Mouse (Mus musculus) intestine, embryonic 16.5 days (tissue): ENCODE measurements around the gene Lysmd1. TPM values are rescaled to one million over a fixed set of nuclear protein-coding genes. Genes with fewer than 3 reads are reported as not detected.
A peak's percentile ranks its signal among the peaks of the same experiment; 100 is the strongest.
"Not testable (repeated sequence)": the region's sequence is repeated elsewhere in the genome, so short reads cannot be mapped to it uniquely, and the experiment has no call there.

ENCODE experiments used
- ATAC-seq: fragments of 200-750 bp; cut with Nextera tagmentation; 2 replicates; pipeline ENCODE4 v1.8.0; 2017; ENCODE audit warnings: moderate TSS enrichment, moderate library complexity
- H3K27ac ChIP-seq: fragments of 300-500 bp; sonication (generic); 2 replicates; pipeline ENCODE4 v1.5.1; 2014; ENCODE audit warnings: mild to moderate bottlenecking, low read length
- H3K27me3 ChIP-seq: fragments of 300-500 bp; sonication (generic); replicated peaks from 2 replicates; pipeline ENCODE4 v1.6.1; 2014; ENCODE audit warnings: low read length, control low read depth, mixed read lengths; ENCODE audit not compliant: control insufficient read depth, insufficient read depth
- H3K36me3 ChIP-seq: fragments of 300-500 bp; sonication (generic); 2 replicates; pipeline ENCODE4 v1.6.1; 2014; ENCODE audit warnings: low read length, control low read depth; ENCODE audit not compliant: control insufficient read depth, insufficient read depth
- H3K4me1 ChIP-seq: fragments of 300-500 bp; sonication (generic); 2 replicates; pipeline ENCODE4 v1.6.1; 2014; ENCODE audit warnings: low read length, control low read depth, mixed read lengths; ENCODE audit not compliant: control insufficient read depth, insufficient read depth
- H3K4me2 ChIP-seq: fragments of 300-500 bp; sonication (generic); 2 replicates; pipeline ENCODE4 v1.6.1; 2014; ENCODE audit warnings: low read depth, low read length, control low read depth
- H3K4me3 ChIP-seq: fragments of 300-500 bp; sonication (generic); 2 replicates; pipeline ENCODE4 v1.5.1; 2014; ENCODE audit warnings: mild to moderate bottlenecking, low read length
- H3K9ac ChIP-seq: fragments of 300-500 bp; sonication (generic); 2 replicates; pipeline ENCODE4 v1.6.1; 2014; ENCODE audit warnings: low read depth, low read length
- H3K9me3 ChIP-seq: fragments of 300-500 bp; sonication (generic); 2 replicates; pipeline ENCODE4 v1.6.1; 2016; ENCODE audit warnings: low read length, control low read depth; ENCODE audit not compliant: control insufficient read depth
- WGBS: fragments of 180-500 bp; shearing (Covaris S2); extraction: QIAGEN DNeasy Blood & Tissue Kit; methylation state at CpG from one replicate; pipeline ENCODE4 v1.1.7; 2014; 5-methylcytosine and 5-hydroxymethylcytosine counted together
- polyA plus RNA-seq: library from polyadenylated mRNA; unstranded; fragments of >200 nt; fragmentation: Nextera tagmentation; extraction: Ambion mirVana; gene quantifications from 2 replicates; pipeline ENCODE4 v1.2.1, GENCODE M21; 2015

Lysmd1 gene
- polyA plus RNA-seq, 1 experiment from 2014 or later, result 11.0 TPM

GRCm38 (mm10) chr3:95133176-95133575, 712 bp upstream of the Lysmd1 start:
- H3K9ac ChIP-seq, result peak overlapping the region; percentile 78
- H3K36me3 ChIP-seq, result 0 out of 2 replicates have a peak, but pooled peaks cover 4% of the 10 kb centered on the region
- H3K9me3 ChIP-seq, result no peaks in the 10 kb centered on the region
- H3K27me3 ChIP-seq, result no peaks in the 10 kb centered on the region
- peak overlapping the region; percentile 78 for H3K4me3 ChIP-seq
- H3K4me1 ChIP-seq, result peaks cover 10% of the 10 kb centered on the region
- ATAC-seq, result peak; percentile 9; the same call in 1 of the 2 replicates
- 53% methylated on average over 11 of the region's 11 CpGs for WGBS
- H3K4me2 ChIP-seq, result peak overlapping the region; percentile 93
- H3K27ac ChIP-seq, result 0 out of 2 replicates have a peak overlapping the region, but pooled peaks have one; percentile 49

GRCm38 (mm10) chr3:95134133-95134532, 245 bp downstream of the Lysmd1 start:
- not testable (repeated sequence) for H3K27ac ChIP-seq, H3K36me3 ChIP-seq, H3K27me3 ChIP-seq, H3K9me3 ChIP-seq, H3K9ac ChIP-seq, H3K4me2 ChIP-seq
- H3K4me3 ChIP-seq, result peak overlapping the region; percentile 78; the same call in 1 of the 2 replicates
- no CpG with 5 or more reads among the region's 12 CpGs for WGBS
- ATAC-seq, result peak; percentile 45
- peaks cover 10% of the 10 kb centered on the region for H3K4me1 ChIP-seq

GRCm38 (mm10) chr3:95135023-95135422, 1.1 kb downstream of the Lysmd1 start:
- Histone ChIP-seq H3K27ac (peak overlapping the region; percentile 37; the same call in 1 of the 2 replicates), H3K27me3 (no peaks in the 10 kb centered on the region), H3K9me3 (no peaks in the 10 kb centered on the region), H3K4me2 (peak overlapping the region; percentile 60), H3K9ac (peak overlapping the region; percentile 37; the same call in 1 of the 2 replicates), H3K4me3 (peak overlapping the region; percentile 44), H3K4me1 (peaks cover 10% of the 10 kb centered on the region), H3K36me3 (no peaks in the 10 kb centered on the region)
- peak; percentile 65 for ATAC-seq
- 16% methylated on average over 6 of the region's 6 CpGs for WGBS

DNA sequence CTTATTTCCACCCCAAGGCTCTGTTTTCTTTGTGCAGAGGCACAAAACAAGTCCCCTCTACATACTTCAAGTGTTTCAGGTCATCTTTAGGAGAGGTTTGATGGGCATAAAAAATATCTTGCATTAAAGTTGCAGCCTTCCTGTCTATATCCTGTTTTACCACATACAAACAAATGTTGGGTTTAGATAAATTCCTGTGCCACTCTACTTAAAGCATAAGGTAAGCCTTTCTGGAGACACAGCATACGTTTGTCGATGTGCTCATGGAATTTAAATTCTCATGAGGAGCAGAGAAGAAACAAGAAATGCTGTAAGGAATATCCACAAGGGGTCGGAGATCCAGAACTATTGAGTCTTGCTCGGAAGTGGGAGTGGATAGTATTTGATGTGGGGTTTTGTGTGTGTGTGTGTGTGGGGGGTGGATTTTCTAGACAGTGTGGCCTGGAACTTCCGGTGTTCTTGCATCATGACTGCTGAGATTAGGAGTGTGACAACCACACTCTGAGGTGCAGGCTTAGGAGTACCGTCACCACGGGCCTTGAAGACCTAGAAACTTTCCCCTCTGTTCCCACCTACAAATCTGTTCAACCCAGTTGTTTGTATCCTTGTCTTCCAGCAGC, 1.7 kb downstream of the Lysmd1 start:
- H3K27me3 ChIP-seq, result no peaks in the 10 kb centered on the region
- 83% methylated on average over 7 of the region's 7 CpGs for WGBS
- no peak overlapping the region; the same call in 1 of the 2 replicates for H3K27ac ChIP-seq
- no peak for ATAC-seq
- no peak overlapping the region; the same call in 1 of the 2 replicates for H3K9ac ChIP-seq
- H3K4me2 ChIP-seq, result peak overlapping the region; percentile 60
- H3K4me1 ChIP-seq, result peaks cover 10% of the 10 kb centered on the region
- no peaks in the 10 kb centered on the region for H3K9me3 ChIP-seq
- H3K4me3 ChIP-seq, result peak overlapping the region; percentile 44
- H3K36me3 ChIP-seq, result no peaks in the 10 kb centered on the region

DNA sequence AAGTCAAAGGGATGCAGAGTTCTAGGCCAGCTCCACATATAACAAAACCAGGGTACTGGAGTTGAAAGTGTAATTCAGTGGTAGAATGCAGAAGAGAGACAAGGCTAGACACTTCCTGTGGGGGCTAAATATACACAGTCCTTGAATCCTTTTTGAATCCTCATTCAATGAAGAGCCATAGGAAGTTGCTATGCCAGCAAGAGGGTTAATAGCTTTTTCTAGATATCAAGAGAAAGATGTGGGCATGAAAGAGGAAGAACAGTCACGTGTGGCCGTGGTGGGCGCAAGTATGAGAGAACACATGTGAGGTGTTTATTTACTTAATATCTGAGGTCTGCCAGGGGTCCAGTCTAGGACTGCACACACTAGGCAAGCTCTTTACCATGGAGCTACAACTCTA, 2.4 kb downstream of the Lysmd1 start:
- H3K36me3 ChIP-seq, result no peaks in the 10 kb centered on the region
- H3K9me3 ChIP-seq, result no peaks in the 10 kb centered on the region
- H3K27me3 ChIP-seq, result no peaks in the 10 kb centered on the region
- no peak overlapping the region for H3K4me3 ChIP-seq
- WGBS, result 87% methylated on average over 3 of the region's 3 CpGs
- no peak overlapping the region for H3K27ac ChIP-seq
- no peak overlapping the region for H3K9ac ChIP-seq
- peaks cover 10% of the 10 kb centered on the region for H3K4me1 ChIP-seq
- H3K4me2 ChIP-seq, result no peak overlapping the region
- ATAC-seq, result no peak

GRCm38 (mm10) chr3:95139586-95140288, 5.8 kb downstream of the Lysmd1 start:
- Histone ChIP-seq H3K27ac (no peak overlapping the region), H3K9me3 (no peaks in the 10 kb centered on the region), H3K4me2 (no peak overlapping the region), H3K4me1 (peaks cover 5% of the 10 kb centered on the region), H3K27me3 (no peaks in the 10 kb centered on the region), H3K4me3 (no peak overlapping the region), H3K9ac (no peak overlapping the region), H3K36me3 (no peaks in the 10 kb centered on the region)
- ATAC-seq, result no peak
- 72% methylated on average over 25 of the region's 25 CpGs for WGBS

GRCm38 (mm10) chr3:95140289-95140595, 6.4 kb downstream of the Lysmd1 start:
- no peak overlapping the region for H3K4me3 ChIP-seq
- H3K9ac ChIP-seq, result no peak overlapping the region
- peaks cover 2% of the 10 kb centered on the region for H3K4me1 ChIP-seq
- no peak for ATAC-seq
- 67% methylated on average over 18 of the region's 18 CpGs for WGBS
- no peak overlapping the region for H3K4me2 ChIP-seq
- H3K27ac ChIP-seq, result no peak overlapping the region
- H3K36me3 ChIP-seq, result no peaks in the 10 kb centered on the region
- H3K9me3 ChIP-seq, result no peaks in the 10 kb centered on the region
- no peaks in the 10 kb centered on the region for H3K27me3 ChIP-seq

- ATAC-seq, result no peak
- H3K4me3 ChIP-seq, result no peak overlapping the region
These were observed 6.9 kb downstream of the Lysmd1 start for GRCm38 (mm10) chr3:95140795-95141194.

DNA sequence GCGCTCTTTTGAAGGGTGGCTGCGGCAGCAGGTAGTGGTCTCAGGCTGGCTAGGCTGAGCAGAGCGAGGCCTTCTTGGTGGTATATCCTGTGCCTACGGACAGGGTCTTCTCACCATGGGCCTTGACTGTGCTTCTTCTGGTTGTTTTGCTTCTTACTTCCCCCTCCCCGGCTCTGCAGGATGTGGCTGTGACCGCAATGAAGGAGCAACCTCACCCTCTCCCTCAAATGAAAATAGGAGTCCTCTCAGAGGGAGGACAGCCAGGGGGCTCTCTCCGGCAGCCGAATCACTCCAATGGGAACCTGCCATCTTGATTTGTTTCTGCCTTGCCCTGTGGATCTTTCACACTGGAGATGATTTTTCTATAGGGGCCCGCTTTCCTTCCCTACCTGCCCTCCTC, 7.6 kb downstream of the Lysmd1 start:
- H3K4me2 ChIP-seq, result no peak overlapping the region
- no peaks in the 10 kb centered on the region for H3K9me3 ChIP-seq
- H3K36me3 ChIP-seq, result no peaks in the 10 kb centered on the region
- no peaks in the 10 kb centered on the region for H3K4me1 ChIP-seq
- WGBS, result 90% methylated on average over 9 of the region's 9 CpGs
- no peak overlapping the region for H3K27ac ChIP-seq
- no peak overlapping the region for H3K9ac ChIP-seq
- no peak for ATAC-seq
- no peak overlapping the region for H3K4me3 ChIP-seq
- no peaks in the 10 kb centered on the region for H3K27me3 ChIP-seq

More at GRCm38 (mm10) chr3:95140795-95141194, 6.9 kb downstream of the Lysmd1 start:
- H3K4me1 ChIP-seq, result no peaks in the 10 kb centered on the region
- no peaks in the 10 kb centered on the region for H3K9me3 ChIP-seq
- no peaks in the 10 kb centered on the region for H3K27me3 ChIP-seq
- H3K9ac ChIP-seq, result no peak overlapping the region
- H3K36me3 ChIP-seq, result no peaks in the 10 kb centered on the region
- H3K4me2 ChIP-seq, result no peak overlapping the region
- WGBS, result 88% methylated on average over 6 of the region's 6 CpGs
- no peak overlapping the region for H3K27ac ChIP-seq
